Mouse (Mus musculus) liver, embryonic 14.5 days (tissue): Measurements from ENCODE around the gene Gse1. TPM values are rescaled to one million over a fixed set of nuclear protein-coding genes. Genes with fewer than 3 reads are reported as not detected.

ENCODE experiments used
- ATAC-seq: fragments of 200-750 bp; cut with Nextera tagmentation; 2 replicates; pipeline ENCODE4 v1.8.0; 2017; ENCODE audit warnings: moderate number of reproducible peaks, mild to moderate bottlenecking, moderate library complexity; ENCODE audit not compliant: insufficient read depth
- DNase-seq, 3 experiments: peaks; one replicate each; pipeline ENCODE4 v3.0.0-alpha.2; 2012 to 2013; ENCODE audit warnings: low read depth in 3 of 3, low spot score in 3 of 3
- H3K27ac ChIP-seq: fragments of 300-500 bp; sonication (generic); 2 replicates; pipeline ENCODE4 v1.5.1; 2014; ENCODE audit warnings: moderate library complexity, mild to moderate bottlenecking, control low read depth, inconsistent platforms
- H3K27me3 ChIP-seq: fragments of 300-500 bp; sonication (generic); 2 replicates; pipeline ENCODE4 v1.6.1; 2014; ENCODE audit warnings: mild to moderate bottlenecking, low read length, moderate library complexity; ENCODE audit not compliant: control insufficient read depth, insufficient read depth
- H3K36me3 ChIP-seq: fragments of 300-500 bp; sonication (generic); replicated peaks from 2 replicates; pipeline ENCODE4 v1.6.1; 2014; ENCODE audit warnings: low read depth; ENCODE audit not compliant: control insufficient read depth, insufficient read depth
- H3K4me1 ChIP-seq, 2 experiments: fragments of 200-500 bp in 1 of 2; fragments of 300-500 bp in 1 of 2; sonication (generic) in 1 of 2; replicated peaks; 2 replicates each; pipeline ENCODE4 v1.6.1; 2012 to 2014; ENCODE audit warnings: antibody characterized with exemption in 1 of 2, inconsistent platforms in 1 of 2, low read length in 1 of 2; ENCODE audit not compliant: control insufficient read depth in 2 of 2, insufficient read depth in 2 of 2
- H3K4me2 ChIP-seq: fragments of 300-500 bp; sonication (generic); 2 replicates; pipeline ENCODE4 v1.6.1; 2014; ENCODE audit warnings: low read depth, mild to moderate bottlenecking, control low read depth, moderate library complexity
- H3K4me3 ChIP-seq, 2 experiments: fragments of 200-500 bp in 1 of 2; fragments of 300-500 bp in 1 of 2; sonication (generic) in 1 of 2; 2 replicates each; pipeline ENCODE4 v1.5.1; 2012 to 2014; ENCODE audit warnings: low read depth in 2 of 2, low read length in 2 of 2, mild to moderate bottlenecking in 2 of 2, control low read depth in 1 of 2, inconsistent platforms in 1 of 2, moderate library complexity in 1 of 2; ENCODE audit not compliant: insufficient read depth in 1 of 2
- H3K9ac ChIP-seq: fragments of 300-500 bp; sonication (generic); replicated peaks from 2 replicates; pipeline ENCODE4 v1.6.1; 2014; ENCODE audit warnings: mild to moderate bottlenecking, control low read depth, moderate library complexity
- H3K9me3 ChIP-seq: fragments of 300-500 bp; sonication (generic); 2 replicates; pipeline ENCODE4 v1.6.1; 2016; ENCODE audit warnings: low read length, mixed read lengths; ENCODE audit not compliant: control insufficient read depth
- CTCF ChIP-seq: IDR thresholded peaks from 2 replicates; pipeline ENCODE4 v1.5.1; 2016; ENCODE audit warnings: antibody characterized with exemption, low read depth, control low read depth
- EP300 ChIP-seq: IDR thresholded peaks from 2 replicates; pipeline ENCODE4 v1.6.1; 2016; ENCODE audit warnings: antibody characterized with exemption, low read depth
- WGBS: fragments of 180-500 bp; shearing (Covaris S2); extraction: QIAGEN DNeasy Blood & Tissue Kit; methylation state at CpG from one replicate; pipeline ENCODE4 v1.1.7; 2014; ENCODE audit not compliant: insufficient replicate concordance; 5-methylcytosine and 5-hydroxymethylcytosine counted together
- polyA plus RNA-seq, 2 experiments: library from polyadenylated mRNA; depleted of rRNA in 1 of 2; stranded (reverse) in 1 of 2; unstranded in 1 of 2; fragments of >200 nt; fragmentation: Nextera tagmentation in 1 of 2; extraction: Ambion mirVana in 1 of 2; gene quantifications; 2 replicates each; pipeline versions ENCODE4 v1.2.1 to v1.2.3; 2012 to 2014

The Gse1 gene
- polyA plus RNA-seq, 2 experiments: 11.4 to 14.9 TPM

GRCm38 (mm10) chr8:120399212-120399934 lies 171.1 kb downstream of the Gse1 start:
- Histone ChIP-seq H3K27ac (no peak overlapping the region), H3K4me3 (no peak overlapping the region), H3K4me1 (peaks cover 0 to 11% of the 10 kb centered on the region in 2 experiments; a peak in 2 of 4 replicates), H3K27me3 (no peaks in the 10 kb centered on the region), H3K9ac (no peak overlapping the region), H3K36me3 (no peaks in the 10 kb centered on the region), H3K9me3 (no peaks in the 10 kb centered on the region; the same call in 1 of the 2 replicates), H3K4me2 (no peak overlapping the region)
- no peak for ATAC-seq
- 79% methylated on average over 33 of the region's 33 CpGs for whole genome bisulfite sequencing
- TF ChIP-seq EP300 (no peak), CTCF (no peak)
- no peak for DNase-seq

GRCm38 (mm10) chr8:120401216-120401615 lies 173.0 kb downstream of the Gse1 start:
- TF ChIP-seq CTCF (no peak), EP300 (no peak)
- no peak overlapping the region for H3K27ac ChIP-seq
- WGBS: 87% methylated on average over 2 of the region's 2 CpGs
- peaks cover 0 to 18% of the 10 kb centered on the region in 2 experiments; a peak in 3 of 4 replicates for H3K4me1 ChIP-seq
- no peaks in the 10 kb centered on the region for H3K36me3 ChIP-seq
- H3K27me3 ChIP-seq: no peaks in the 10 kb centered on the region
- no peak overlapping the region for H3K9ac ChIP-seq
- DNase-seq (no peak), ATAC-seq (no peak)
- H3K4me2 ChIP-seq: no peak overlapping the region
- H3K9me3 ChIP-seq: no peaks in the 10 kb centered on the region
- no peak overlapping the region for H3K4me3 ChIP-seq

- H3K27me3 ChIP-seq: no peaks in the 10 kb centered on the region
- peak; percentile 40 for ATAC-seq
- no peak overlapping the region for H3K9ac ChIP-seq
- H3K36me3 ChIP-seq: no peaks in the 10 kb centered on the region
- WGBS: 33% methylated on average over 7 of the region's 7 CpGs
- H3K4me1 ChIP-seq: peaks cover 0 to 18% of the 10 kb centered on the region in 2 experiments; a peak in 3 of 4 replicates
- TF ChIP-seq CTCF: no peak
- no peak for TF ChIP-seq EP300
- DNase-seq: no peak
- H3K4me3 ChIP-seq: no peak overlapping the region
- no peak overlapping the region for H3K27ac ChIP-seq
- H3K9me3 ChIP-seq: no peaks in the 10 kb centered on the region
- H3K4me2 ChIP-seq: no peak overlapping the region
Observed at GRCm38 (mm10) chr8:120401712-120402111, 173.5 kb downstream of the Gse1 start.

GRCm38 (mm10) chr8:120403606-120404269 lies 175.5 kb downstream of the Gse1 start:
- Histone ChIP-seq H3K36me3 (no peaks in the 10 kb centered on the region), H3K9ac (no peak overlapping the region), H3K4me1 (peaks cover 9 to 32% of the 10 kb centered on the region in 2 experiments), H3K27me3 (no peaks in the 10 kb centered on the region), H3K9me3 (no peaks in the 10 kb centered on the region), H3K4me3 (no peak overlapping the region), H3K27ac (no peak overlapping the region), H3K4me2 (no peak overlapping the region)
- TF ChIP-seq EP300: no peak
- TF ChIP-seq CTCF: no peak
- 38% methylated on average over 7 of the region's 7 CpGs for WGBS
- ATAC-seq (no peak), DNase-seq (no peak)

- ATAC-seq (no peak), DNase-seq (peak in 2 of 3 experiments; percentile 43 to 45)
- Histone ChIP-seq H3K27me3 (no peaks in the 10 kb centered on the region), H3K9me3 (no peaks in the 10 kb centered on the region), H3K4me3 (no peak overlapping the region), H3K27ac (no peak overlapping the region), H3K9ac (no peak overlapping the region), H3K4me1 (peaks cover 9 to 36% of the 10 kb centered on the region in 2 experiments), H3K36me3 (no peaks in the 10 kb centered on the region), H3K4me2 (no peak overlapping the region)
- WGBS: 51% methylated on average over 7 of the region's 7 CpGs
- TF ChIP-seq CTCF (peak; percentile 95), EP300 (no peak)
Observed at GRCm38 (mm10) chr8:120404609-120405036, 176.4 kb downstream of the Gse1 start.
